Mouse (Mus musculus) T-cell, adult 2 months (primary cell): Measurements from ENCODE around the gene Gper1.
"Not testable (repeated sequence)": the region's sequence is repeated elsewhere in the genome, so short reads cannot be mapped to it uniquely, and the experiment has no call there.

Source experiments
- DNase-seq: peaks from one replicate; pipeline ENCODE4 v3.0.0; 2022; ENCODE audit warnings: low spot score

Gene Gper1

DNA sequence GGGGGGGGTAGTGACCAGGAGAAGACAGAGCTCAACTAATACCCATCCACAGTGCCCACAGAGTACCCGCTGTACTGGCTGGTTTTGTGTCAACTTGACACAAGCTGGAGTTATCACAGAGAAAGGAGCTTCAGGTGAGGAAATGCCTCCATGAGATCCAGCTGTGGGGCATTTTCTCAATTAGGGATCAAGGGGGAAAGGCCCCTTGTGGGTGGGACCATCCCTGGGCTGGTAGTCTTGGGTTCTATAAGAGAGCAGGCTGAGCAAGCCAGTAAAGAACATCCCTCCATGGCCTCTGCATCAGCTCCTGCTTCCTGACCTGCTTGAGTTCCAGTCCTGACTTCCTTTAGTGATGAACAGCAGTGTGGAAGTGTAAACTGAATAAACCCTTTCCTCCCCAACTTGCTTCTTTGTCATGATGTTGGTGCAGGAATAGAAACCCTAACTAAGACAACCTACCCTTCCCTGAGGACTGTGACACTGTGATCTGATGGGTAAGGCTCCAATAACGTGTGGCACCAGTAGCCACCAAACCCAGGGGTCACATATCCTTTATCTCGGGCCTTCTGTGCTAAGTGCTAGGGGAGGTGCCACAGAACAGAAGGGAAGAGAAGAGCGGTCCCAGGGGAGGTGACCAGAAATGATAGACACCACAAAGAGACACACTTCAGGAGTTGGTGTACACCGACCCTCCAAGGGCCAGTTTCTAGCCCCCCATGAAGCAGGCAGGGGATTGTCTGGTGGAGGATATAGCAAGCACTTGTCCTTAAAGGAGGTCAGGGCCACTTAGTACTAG, 32.4 kb upstream of the Gper1 start:
- not testable (repeated sequence) for DNase-seq

GRCm38 (mm10) chr5:139391309-139391990, 31.5 kb upstream of the Gper1 start:
- DNase-seq, result no peak

GRCm38 (mm10) chr5:139392219-139393196, 30.4 kb upstream of the Gper1 start:
- no peak for DNase-seq

DNA sequence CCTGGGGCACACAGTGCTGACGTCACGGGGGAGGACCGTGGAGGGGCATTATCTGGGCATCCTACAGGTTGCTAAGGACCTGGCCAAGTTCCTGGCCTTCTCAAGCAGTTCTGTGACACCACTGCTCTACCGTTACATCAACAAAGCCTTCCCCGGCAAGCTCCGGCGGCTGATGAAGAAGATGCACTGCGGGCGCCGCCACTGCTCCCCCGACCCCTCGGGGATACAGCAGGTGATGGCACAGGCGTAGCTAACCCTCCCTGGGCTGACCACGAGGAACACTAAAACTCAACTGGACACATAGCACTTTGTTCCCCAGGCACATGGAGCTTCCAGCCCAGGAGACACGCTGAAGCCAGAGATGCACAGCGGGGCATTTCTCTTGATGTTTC, 29.8 kb upstream of the Gper1 start:
- no peak for DNase-seq

GRCm38 (mm10) chr5:139394399-139394798, 28.6 kb upstream of the Gper1 start:
- no peak for DNase-seq

DNA sequence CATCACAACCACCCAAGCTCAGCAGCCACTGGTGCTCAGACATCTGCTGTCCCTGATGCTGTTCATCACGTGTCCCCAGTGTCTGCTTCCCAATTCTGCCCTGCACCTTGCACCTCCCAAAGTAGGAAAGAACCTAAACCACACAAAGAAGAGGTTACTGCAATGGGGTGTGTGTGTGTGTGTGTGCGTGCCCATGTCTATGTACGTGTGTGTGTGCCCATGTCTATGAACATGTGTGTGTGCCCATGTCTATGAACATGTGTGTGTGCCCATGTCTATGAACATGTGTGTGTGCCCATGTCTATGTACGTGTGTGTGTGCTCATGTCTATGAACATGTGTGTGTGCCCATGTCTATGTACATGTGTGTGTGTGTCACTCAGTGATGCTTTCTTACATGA, 27.4 kb upstream of the Gper1 start:
- DNase-seq, result no peak

DNA sequence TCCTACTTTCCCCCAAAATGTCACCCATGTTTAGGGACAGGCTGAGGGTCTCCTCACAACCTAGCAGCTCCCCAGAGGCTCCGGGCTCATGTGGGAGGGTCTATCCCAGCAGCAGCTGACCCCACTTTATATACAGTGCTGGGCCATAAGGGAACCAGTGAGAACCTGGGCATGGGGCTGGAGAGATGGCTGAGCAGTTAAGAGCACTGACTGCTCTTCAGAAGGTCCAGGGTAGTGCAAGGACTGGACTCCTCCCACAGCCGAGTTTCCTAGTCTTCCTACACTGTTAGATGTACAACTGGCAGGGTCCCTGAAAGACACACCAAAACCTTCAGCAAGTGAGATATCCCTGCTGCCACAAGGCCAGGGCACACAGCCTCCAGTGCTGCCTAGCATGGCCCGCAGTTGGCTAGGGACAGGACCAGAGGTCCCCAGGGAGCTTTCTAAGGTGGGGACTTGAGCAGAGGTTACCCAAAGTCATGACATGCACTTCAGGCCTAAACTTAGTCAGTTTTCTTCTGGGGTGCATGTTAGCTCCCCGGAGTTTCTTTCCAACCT, 25.5 kb upstream of the Gper1 start:
- DNase-seq, result no peak

- peak; percentile 87 for DNase-seq
Observed at GRCm38 (mm10) chr5:139397959-139398753, 24.8 kb upstream of the Gper1 start.

DNA sequence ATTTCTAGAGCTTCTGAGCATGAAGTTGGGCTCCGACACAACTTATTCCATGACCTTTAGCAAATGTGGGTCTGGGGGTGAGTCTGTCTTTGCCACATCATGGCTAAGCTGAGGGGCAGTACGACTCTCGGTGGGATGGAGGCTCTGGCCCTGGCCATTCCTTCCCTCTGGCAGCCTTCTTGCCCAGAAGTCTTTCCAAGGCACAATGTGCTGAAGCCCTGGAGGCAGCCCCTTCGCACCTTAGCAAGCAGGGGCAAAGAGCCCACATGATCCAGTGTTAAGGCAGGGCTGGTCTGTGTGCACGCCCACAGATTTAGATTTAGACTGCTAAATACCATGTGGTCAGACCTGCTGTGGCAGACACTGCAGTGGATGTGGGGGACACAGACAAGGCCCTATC, 24.2 kb upstream of the Gper1 start:
- no peak for DNase-seq

DNA sequence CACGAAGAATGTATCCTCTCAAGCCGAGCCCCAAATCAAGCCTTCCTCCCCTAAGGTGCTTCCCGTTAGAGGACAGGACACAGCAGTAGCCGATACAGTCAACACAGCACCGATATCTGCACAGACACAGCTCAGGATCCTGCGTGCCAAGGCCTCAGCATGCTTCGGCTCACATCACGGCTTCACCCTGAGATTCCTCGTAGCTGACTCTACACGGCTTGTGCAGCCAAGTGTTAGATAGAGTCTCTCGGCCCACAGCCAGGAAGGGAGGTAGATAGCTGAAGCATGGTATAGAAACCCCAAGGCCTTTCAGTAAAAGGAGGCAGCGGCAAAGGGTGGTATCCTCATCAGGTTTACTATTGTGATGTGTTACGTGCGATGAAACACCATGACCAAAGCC, 23.0 kb upstream of the Gper1 start:
- DNase-seq, result no peak

DNA sequence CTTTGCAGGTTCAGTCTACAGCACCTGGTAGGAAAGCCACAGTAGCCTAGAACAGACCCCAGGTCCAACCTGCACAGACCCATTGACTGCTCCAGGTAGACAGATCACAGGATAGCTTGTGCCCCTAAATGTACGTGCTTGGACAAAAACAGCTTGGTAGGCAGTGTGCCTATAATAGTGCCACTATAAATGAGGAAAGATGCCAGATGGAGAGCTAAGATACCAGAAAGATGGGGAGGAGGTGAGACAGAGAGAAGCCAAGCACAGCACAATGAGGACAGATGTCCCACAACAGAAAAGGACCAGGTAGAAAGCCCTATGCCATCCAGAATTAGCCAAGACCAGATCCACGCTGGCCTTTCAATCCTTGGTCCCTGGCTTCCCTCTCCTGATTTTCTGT, 20.8 kb upstream of the Gper1 start:
- DNase-seq, result no peak

DNA sequence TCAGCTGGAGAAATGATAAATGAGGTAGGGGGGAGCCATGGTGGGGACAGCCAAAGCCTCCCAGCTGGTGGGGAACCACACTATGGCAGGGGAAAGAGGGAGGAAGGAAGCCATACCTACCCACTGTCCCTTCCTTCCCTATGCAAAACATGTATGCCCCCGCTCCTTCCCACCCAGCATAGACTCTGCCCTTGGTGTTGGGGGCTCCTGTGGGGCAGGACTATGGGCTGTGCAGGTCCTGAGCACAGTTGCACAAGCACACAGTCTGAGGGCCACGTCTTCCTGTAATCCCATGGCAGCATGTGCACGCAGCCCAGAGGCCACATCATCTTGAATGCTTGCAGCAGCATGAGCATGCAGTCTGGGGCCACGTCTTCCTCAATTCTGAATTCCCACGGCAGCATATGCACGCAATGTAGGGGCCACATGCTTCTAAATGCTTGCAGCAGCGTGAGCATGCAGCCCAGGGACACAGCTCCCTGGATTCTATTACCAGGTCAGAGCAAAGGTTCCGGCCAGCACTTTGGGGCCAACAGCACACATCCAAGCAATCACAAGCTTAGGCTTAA, 19.2 kb upstream of the Gper1 start:
- no peak for DNase-seq

- DNase-seq, result no peak
Observed at GRCm38 (mm10) chr5:139404801-139405401, 18.1 kb upstream of the Gper1 start, which contains the start of gene C130050O18Rik. C130050O18Rik (plus strand) TSS chr5:139405280.

DNA sequence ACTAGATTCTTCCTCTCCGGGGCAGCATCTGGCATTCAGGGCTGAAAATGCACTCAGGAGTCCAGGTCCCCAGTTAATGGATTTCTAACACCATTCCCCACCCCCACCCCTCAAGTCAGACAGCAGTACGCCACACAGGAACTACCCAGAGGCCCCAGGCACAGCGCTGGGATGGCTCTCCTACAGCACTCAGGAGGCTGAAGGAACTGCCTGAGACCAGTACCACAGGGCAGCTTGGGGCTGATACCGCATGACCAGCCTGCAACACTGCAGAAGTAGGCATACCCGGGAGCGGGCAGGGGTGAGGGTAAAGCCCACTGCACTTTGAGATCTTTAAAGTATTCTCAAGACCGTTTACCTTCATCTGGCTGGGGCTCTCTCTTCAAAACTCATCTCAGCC, 17.5 kb upstream of the Gper1 start:
- no peak for DNase-seq

GRCm38 (mm10) chr5:139405953-139406352, 17.0 kb upstream of the Gper1 start:
- no peak for DNase-seq

GRCm38 (mm10) chr5:139407121-139407885, 15.6 kb upstream of the Gper1 start:
- DNase-seq, result no peak

- DNase-seq, result no peak
Observed at GRCm38 (mm10) chr5:139408511-139408910, 14.4 kb upstream of the Gper1 start.

GRCm38 (mm10) chr5:139409412-139409811, 13.5 kb upstream of the Gper1 start:
- no peak for DNase-seq

GRCm38 (mm10) chr5:139410056-139410455, 12.9 kb upstream of the Gper1 start:
- no peak for DNase-seq

- DNase-seq, result no peak
Observed at GRCm38 (mm10) chr5:139411117-139411516, 11.8 kb upstream of the Gper1 start.
